Mouse (Mus musculus) forelimb bud, embryonic 11.5 days (tissue): Measurements from ENCODE around the gene Wipi1.

Source experiments
- DNase-seq: peaks from one replicate; pipeline ENCODE4 v3.0.0-alpha.2; 2012; ENCODE audit warnings: low read depth, low spot score

Gene Wipi1

DNA sequence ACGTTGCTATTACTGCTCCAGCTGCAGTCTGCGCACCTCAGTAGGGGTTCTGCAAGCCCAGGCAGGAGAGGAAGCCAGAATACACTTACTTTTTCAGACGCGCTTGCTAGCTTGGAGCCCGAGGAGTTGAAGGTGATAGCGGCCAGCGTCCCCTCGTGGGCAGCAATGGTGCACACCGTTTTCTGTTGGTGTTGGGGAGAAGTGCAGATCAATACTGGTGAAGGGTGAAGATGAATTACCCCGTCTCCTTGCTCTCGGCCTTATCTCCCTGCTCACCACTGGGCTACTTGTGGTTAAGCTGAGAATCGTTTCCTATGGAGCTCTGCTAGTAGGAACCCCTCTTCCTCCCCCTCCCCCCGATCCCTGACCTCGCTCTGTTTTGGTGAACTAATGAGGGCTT, 27.8 kb downstream of the Wipi1 start:
- DNase-seq, result no peak

- DNase-seq, result no peak
Observed at GRCm38 (mm10) chr11:109579999-109580398, 31.8 kb downstream of the Wipi1 start.

- no peak for DNase-seq
Observed at GRCm38 (mm10) chr11:109578536-109578935, 33.2 kb downstream of the Wipi1 start.

DNA sequence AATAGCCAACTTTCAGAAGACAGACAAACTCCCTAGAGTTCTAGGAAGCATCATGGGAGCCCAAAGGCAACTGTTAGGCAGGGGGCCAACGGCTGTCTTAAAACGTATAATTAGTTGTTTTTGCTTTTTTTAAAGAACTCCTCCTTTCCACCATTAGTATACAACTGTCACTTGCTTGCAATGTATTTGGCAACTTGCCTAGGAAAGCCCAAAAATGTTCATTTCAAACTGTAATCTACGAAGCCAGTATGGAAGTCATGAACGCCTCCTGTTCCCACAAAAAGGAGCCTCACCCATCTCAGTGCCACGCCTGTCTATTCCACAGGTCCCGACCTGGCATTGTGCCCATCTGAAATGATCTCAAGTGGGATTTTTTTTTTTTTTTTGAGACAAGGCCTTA, 35.9 kb downstream of the Wipi1 start:
- DNase-seq, result no peak

DNA sequence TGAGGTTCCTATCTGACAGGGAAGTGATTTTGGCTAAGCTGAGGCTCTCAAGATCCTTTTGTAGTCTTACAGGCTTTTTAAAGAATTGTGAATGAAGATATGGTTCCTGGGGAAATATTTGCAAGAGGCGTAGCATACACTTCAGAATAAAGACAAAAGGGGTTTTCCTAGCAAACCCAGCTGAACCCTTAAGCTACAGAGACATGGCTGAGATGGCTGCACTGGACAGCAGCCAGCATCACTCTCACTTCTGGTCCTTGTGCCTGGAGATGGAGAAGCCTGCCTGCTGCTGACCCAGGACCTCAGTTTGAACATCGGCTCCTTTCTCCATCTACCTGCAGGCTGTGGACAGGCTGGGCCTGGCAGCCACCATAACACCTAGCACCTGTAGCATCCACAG, 37.2 kb downstream of the Wipi1 start:
- no peak for DNase-seq

- DNase-seq, result no peak
Observed at GRCm38 (mm10) chr11:109572051-109572450, 39.7 kb downstream of the Wipi1 start.

- no peak for DNase-seq
Observed at GRCm38 (mm10) chr11:109569809-109570208, 42.0 kb downstream of the Wipi1 start.

GRCm38 (mm10) chr11:109569007-109569618, 42.7 kb downstream of the Wipi1 start:
- no peak for DNase-seq

- no peak for DNase-seq
Observed at GRCm38 (mm10) chr11:109564466-109565214, 47.1 kb downstream of the Wipi1 start.

GRCm38 (mm10) chr11:109563708-109564107, 48.1 kb downstream of the Wipi1 start:
- DNase-seq, result no peak

GRCm38 (mm10) chr11:109561445-109561844, 50.3 kb downstream of the Wipi1 start:
- DNase-seq, result peak; percentile 29

- DNase-seq, result peak; percentile 40
Observed at GRCm38 (mm10) chr11:109560793-109561257, 50.9 kb downstream of the Wipi1 start.

DNA sequence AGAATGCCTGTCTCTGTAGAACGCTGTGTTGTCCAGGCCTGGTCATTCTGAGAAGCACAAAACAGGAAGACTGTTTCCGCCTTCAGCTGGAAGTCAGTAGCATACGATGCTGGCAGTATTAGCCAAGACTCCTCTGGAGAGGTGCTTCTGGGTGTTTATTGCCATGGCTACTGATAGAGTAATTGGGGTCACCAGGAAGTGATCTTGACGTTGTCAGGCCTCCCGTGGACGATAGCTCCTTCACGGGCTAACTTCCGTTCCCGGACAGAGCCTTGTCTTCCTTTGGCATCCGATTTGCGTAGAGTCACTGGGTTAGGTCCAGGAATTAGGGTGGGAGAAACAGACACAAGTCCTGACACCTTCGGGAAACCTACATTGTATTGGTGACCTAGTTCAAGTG, 52.5 kb downstream of the Wipi1 start:
- DNase-seq, result no peak

DNA sequence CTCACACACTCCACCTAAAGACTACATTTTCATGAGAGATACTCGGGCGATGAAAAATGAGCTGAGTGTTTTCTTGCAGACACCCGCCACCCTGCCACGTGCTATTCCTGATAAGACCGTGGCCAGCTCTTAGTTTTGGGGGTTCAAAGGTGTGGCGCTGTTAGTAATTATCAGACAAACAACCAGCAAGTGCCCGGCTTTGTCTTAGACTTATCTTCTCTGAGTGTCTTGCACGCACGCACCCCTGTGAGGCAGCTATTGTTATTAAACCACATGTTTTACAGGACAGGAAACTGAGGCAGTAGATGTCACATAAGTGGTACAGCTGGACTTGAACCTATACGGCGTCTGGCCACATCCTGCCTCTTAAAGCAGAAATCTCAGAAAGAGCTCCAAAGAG, 54.3 kb downstream of the Wipi1 start:
- no peak for DNase-seq

DNA sequence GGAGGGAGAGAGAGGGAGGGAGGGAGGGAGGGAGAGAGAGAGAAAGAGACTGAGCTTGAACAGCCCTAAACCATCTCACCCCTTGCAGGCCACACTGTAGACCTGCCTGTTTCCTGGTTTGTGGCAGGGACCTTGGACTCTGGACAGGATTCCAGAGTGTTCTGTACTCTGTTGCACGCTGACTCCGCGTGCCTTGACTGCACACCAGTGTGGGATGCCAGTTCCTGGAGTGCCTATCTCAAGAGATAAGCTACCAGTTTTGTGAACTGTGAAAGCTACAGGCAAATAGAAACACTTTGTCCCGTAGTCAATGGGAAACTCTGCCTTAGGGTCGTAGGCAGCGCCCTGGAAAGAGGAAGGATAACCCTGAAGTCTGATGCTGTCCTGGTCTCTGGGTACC, 55.6 kb downstream of the Wipi1 start:
- DNase-seq, result no peak

- no peak for DNase-seq
Observed at GRCm38 (mm10) chr11:109554443-109554842, 57.3 kb downstream of the Wipi1 start.

- DNase-seq, result no peak
Observed at GRCm38 (mm10) chr11:109553921-109554320, 57.8 kb downstream of the Wipi1 start.

DNA sequence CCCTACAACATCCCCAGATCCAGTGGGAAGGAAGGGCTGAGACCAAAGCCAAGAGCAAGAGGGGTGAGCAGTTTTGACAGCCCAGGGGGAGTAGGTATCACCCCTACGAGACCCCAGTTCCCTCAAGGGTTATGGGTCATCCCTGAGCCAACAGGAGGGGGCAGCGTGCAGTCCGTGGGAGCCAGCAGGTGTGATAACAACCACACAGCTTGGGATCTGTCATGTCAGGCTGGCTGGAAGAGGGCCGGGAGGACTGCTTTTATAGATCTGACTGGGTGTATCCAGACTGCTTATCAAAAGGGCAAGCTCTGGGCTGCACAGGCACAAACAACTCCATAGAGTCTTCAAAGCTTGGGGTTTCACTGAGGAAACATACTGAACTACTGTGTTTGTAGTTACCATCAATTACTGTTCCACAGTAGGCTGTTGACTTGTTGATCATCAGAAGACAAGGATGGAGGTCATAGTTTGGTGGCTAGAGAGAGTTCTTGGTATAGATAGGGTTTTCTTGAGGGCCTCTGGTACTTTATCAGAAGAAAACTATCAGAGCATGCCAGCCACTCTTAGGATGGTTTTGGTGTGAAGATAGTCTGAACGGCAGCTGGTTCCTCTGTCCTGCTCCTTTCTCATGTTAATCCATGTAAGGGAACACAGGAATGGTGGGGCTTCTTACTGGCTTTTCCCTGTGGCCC, 62.0 kb downstream of the Wipi1 start:
- DNase-seq, result no peak

DNA sequence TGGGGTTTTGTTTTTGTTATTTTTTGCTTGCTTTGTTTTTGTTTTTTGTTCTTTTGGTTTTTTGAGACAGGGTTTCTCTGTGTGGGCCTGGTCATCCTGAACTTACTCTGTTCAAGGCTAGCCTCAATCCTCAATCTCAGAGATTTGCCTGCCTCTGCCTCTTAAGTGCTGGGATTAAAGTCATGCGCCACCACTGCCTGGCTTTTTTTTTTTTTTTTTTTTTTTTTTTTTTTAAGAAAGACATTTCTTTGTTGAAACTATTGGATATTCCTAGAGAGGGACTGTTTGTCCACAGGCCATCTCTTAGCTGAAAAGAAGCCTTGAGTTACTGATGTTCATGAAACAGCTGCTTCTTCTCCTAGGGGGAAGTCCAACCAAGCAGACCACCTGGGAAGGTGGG, 64.1 kb downstream of the Wipi1 start:
- DNase-seq, result no peak

GRCm38 (mm10) chr11:109546305-109547001, 65.3 kb downstream of the Wipi1 start:
- DNase-seq, result no peak

- DNase-seq, result no peak
Observed at GRCm38 (mm10) chr11:109545700-109546143, 66.0 kb downstream of the Wipi1 start.

GRCm38 (mm10) chr11:109545265-109545664, 66.5 kb downstream of the Wipi1 start:
- DNase-seq, result no peak
